Comparison of ENCODE assay signal across 8 mouse cellular contexts in genomic region chr5:37029326-37029905, GRCm38 (mm10). TPM values are rescaled to one million over a fixed set of nuclear protein-coding genes. Genes with fewer than 3 reads are reported as not detected.
DNase-seq lines count a peak whose midpoint lies in the region; ATAC-seq and TF ChIP-seq lines count a peak whose summit lies in the region.

No protein-coding gene starts in this region.

- H3K4me3 ChIP-seq in hindbrain, postnatal 0 days (ENCODE audit: low read length) = peak overlapping the region; percentile 67
- peak overlapping the region; percentile 72 for H3K4me3 ChIP-seq in neural tube, embryonic 14.5 days (ENCODE audit: low read depth, low read length)

- H3K27me3 ChIP-seq in hindbrain, postnatal 0 days (ENCODE audit: insufficient read depth, low read length) = peaks cover 8% of the 10 kb centered on the region; the same call in 1 of the 2 replicates
- peaks cover 9% of the 10 kb centered on the region; the same call in 1 of the 2 replicates for H3K27me3 ChIP-seq in neural tube, embryonic 14.5 days (ENCODE audit: control insufficient read depth, insufficient read depth, low read length)

- no peak for ATAC-seq in cerebellum, adult (ENCODE audit: insufficient number of reproducible peaks, low FRiP score, low TSS enrichment)
- peak; percentile 21 for ATAC-seq in hindbrain, postnatal 0 days
- ATAC-seq in neural tube, embryonic 14.5 days (ENCODE audit: low read depth) = peak; percentile 3; the same call in 1 of the 2 replicates

- H3K36me3 ChIP-seq in hindbrain, postnatal 0 days (ENCODE audit: insufficient read depth, low read length) = no peaks in the 10 kb centered on the region
- no peaks in the 10 kb centered on the region for H3K36me3 ChIP-seq in neural tube, embryonic 14.5 days (ENCODE audit: control insufficient read depth, insufficient read depth, low read length)

- no peak for TF ChIP-seq CTCF in hindbrain, postnatal 0 days (IDR thresholded peaks at IDR 0.05; ENCODE audit: low read depth)

- H3K4me2 ChIP-seq in hindbrain, postnatal 0 days (ENCODE audit: low read depth, low read length) = peak overlapping the region; percentile 91
- H3K4me2 ChIP-seq in neural tube, embryonic 14.5 days (ENCODE audit: low read depth, low read length) = peak overlapping the region; percentile 90

- 0 out of 2 replicates have a peak, but pooled peaks cover 5% of the 10 kb centered on the region for H3K4me1 ChIP-seq in hindbrain, postnatal 0 days (ENCODE audit: insufficient read depth, low read length)
- H3K4me1 ChIP-seq in neural tube, embryonic 14.5 days (ENCODE audit: control insufficient read depth, insufficient read depth, low read length) = no peaks in the 10 kb centered on the region

- peak; percentile 23 for DNase-seq in cerebellum, adult 9-10 months
- peak; percentile 28 for DNase-seq in right cerebral cortex, adult 18-20 months
- DNase-seq in right cerebral cortex, postnatal 36 days (ENCODE audit: low spot score in 2 of 2) = no peak
- no peak for DNase-seq in hindbrain, postnatal 0 days (ENCODE audit: low spot score)
- no peak for DNase-seq in thymus, postnatal 4 days
- no peak for DNase-seq in kidney, postnatal 36 days

- H3K27ac ChIP-seq in hindbrain, postnatal 0 days = peak overlapping the region; percentile 85; the same call in 1 of the 2 replicates
- peak overlapping the region; percentile 28; the same call in 1 of the 2 replicates for H3K27ac ChIP-seq in neural tube, embryonic 14.5 days (ENCODE audit: low read depth, low read length)

- H3K9me3 ChIP-seq in hindbrain, postnatal 0 days (ENCODE audit: low read length) = no peaks in the 10 kb centered on the region
- H3K9me3 ChIP-seq in neural tube, embryonic 14.5 days (ENCODE audit: control insufficient read depth, low read length) = no peaks in the 10 kb centered on the region

- 2% methylated on average over 17 of the region's 17 CpGs for whole genome bisulfite sequencing in hindbrain, postnatal 0 days
- WGBS in neural tube, embryonic 14.5 days = 2% methylated on average over 17 of the region's 17 CpGs

- peak overlapping the region; percentile 73 for H3K9ac ChIP-seq in hindbrain, postnatal 0 days (replicated peaks; ENCODE audit: low read length)
- peak overlapping the region; percentile 66 for H3K9ac ChIP-seq in neural tube, embryonic 14.5 days (replicated peaks; ENCODE audit: low read depth, low read length)

RNA-seq across cellular contexts. Expression of gene Wfs1, which starts 40.4 kb away (rescaled TPM):
- total RNA-seq in hindbrain, postnatal 0 days (2014; rRNA removed) = 9.8 and 14.0 TPM in 2 replicates
- 8.7 and 9.2 TPM in 2 replicates for polyA plus RNA-seq in hindbrain, postnatal 0 days (2015; fragmentation: Nextera tagmentation; extraction: Ambion mirVana)
- 7.4 and 9.6 TPM in 2 replicates for polyA plus RNA-seq in neural tube, embryonic 14.5 days (2014; fragmentation: Nextera tagmentation; extraction: Ambion mirVana)

RNA-seq across cellular contexts. Expression of gene Gm1043, which starts 55.8 kb away (rescaled TPM):
- total RNA-seq in hindbrain, postnatal 0 days (2014; rRNA removed) = 17.4 and 20.0 TPM in 2 replicates
- polyA plus RNA-seq in hindbrain, postnatal 0 days (2015; fragmentation: Nextera tagmentation; extraction: Ambion mirVana) = 1.5 and 1.7 TPM in 2 replicates
- 2.0 and 2.6 TPM in 2 replicates for polyA plus RNA-seq in neural tube, embryonic 14.5 days (2014; fragmentation: Nextera tagmentation; extraction: Ambion mirVana)

Comparison
In these comparisons a context has a peak if more than half of its experiments do, and no peak if none do; other contexts are left out.
1. DNase-seq: peak in cerebellum, adult 9-10 months (single experiment) and right cerebral cortex, adult 18-20 months (single experiment); none in right cerebral cortex, postnatal 36 days (0 of 2), hindbrain, postnatal 0 days (single experiment), thymus, postnatal 4 days (single experiment) and kidney, postnatal 36 days (0 of 2).